Mouse (Mus musculus) megakaryocyte, embryonic 14.5 days (primary cell): ENCODE results near the gene Ltv1. TPM values are rescaled to one million over a fixed set of nuclear protein-coding genes. Genes with fewer than 3 reads are reported as not detected.
"Not testable (repeated sequence)": the region's sequence is repeated elsewhere in the genome, so short reads cannot be mapped to it uniquely, and the experiment has no call there.

Experiments
- H3K27me3 ChIP-seq: replicated peaks from 2 replicates; pipeline ENCODE3; 2012; ENCODE audit warnings: inconsistent platforms
- H3K36me3 ChIP-seq: replicated peaks from 2 replicates; pipeline ENCODE3; 2012; ENCODE audit warnings: low read length, inconsistent platforms, mixed read lengths
- H3K4me1 ChIP-seq: 2 replicates; pipeline ENCODE4 v1.6.1; 2012; ENCODE audit warnings: inconsistent platforms
- H3K4me3 ChIP-seq: replicated peaks from 2 replicates; pipeline ENCODE3; 2012; ENCODE audit warnings: moderate library complexity, mild to moderate bottlenecking, inconsistent platforms
- H3K9me3 ChIP-seq: 2 replicates; pipeline ENCODE4 v1.6.1; 2012; ENCODE audit warnings: inconsistent platforms
- FLI1 ChIP-seq: IDR thresholded peaks from 2 replicates; pipeline ENCODE4 v1.6.1; 2012; ENCODE audit warnings: low read length, inconsistent platforms, mixed read lengths
- GATA1 ChIP-seq: IDR thresholded peaks from 3 replicates; pipeline ENCODE4 v1.6.1; 2012; ENCODE audit warnings: mixed read lengths, low read length, inconsistent platforms, borderline replicate concordance
- polyA plus RNA-seq: library from polyadenylated mRNA; stranded (reverse); fragments of >175 nt; gene quantifications from 2 replicates; pipeline ENCODE4 v1.2.3, GENCODE M21; 2012; ENCODE audit warnings: low replicate concordance; ENCODE audit not compliant: insufficient read depth

The Ltv1 gene
- polyA plus RNA-seq, 1 experiment: 18.6 TPM

DNA sequence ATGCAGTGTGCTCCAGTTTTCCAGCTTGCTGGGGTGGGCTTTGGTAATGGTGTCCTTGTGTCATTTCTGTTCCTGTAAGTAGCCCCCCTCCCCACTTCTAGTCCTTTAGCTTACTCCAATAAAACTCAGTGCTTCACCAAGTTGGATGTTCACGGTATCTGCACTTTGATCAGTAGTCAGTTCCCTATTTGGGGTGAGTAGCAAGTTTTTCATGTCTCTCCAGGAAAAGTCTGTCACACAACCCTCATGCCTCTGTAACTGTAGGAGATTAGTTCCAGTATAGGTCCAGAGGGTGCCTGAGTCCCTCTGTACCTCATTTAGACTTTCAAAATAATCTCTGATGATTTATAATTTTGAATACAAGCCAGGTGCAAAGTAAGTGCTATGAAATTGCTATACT lies 6.3 kb upstream of the Ltv1 start:
- no peak for TF ChIP-seq GATA1
- no peak for TF ChIP-seq FLI1
- no peaks in the 10 kb centered on the region for H3K27me3 ChIP-seq

DNA sequence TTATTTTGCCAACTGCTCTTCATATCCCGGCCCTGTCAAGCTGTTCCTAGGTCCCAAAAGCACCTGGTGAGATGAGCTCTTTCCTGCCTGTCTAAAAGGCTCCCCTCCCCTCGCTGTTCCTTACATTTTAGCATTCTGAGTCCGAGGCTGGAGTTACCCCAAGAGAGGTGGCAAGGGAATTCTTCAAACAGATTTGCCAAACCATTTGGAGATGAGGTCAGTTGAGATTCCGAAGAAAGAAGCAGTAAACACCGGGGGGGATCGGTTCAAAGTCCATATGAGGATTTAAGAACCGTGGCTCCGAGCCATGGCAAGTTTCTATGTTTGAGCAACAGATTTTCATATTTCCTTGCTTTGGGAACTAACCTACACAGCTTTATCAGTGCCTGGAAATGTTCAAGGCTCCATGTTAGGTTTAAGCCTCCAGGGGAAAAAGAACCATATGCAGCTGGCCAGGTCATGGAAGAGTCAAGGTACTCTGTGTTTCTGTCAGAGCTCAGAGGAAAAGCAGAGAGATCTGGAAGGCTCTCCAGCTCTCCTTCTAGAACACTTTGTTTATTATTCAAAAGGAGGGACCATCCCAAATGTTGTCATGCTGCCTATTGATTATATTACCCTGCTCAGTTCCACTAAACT lies 4.0 kb upstream of the Ltv1 start:
- Histone ChIP-seq H3K4me3 (no peak overlapping the region), H3K36me3 (peaks cover 4% of the 10 kb centered on the region), H3K9me3 (peaks cover 6% of the 10 kb centered on the region), H3K4me1 (peaks cover 16% of the 10 kb centered on the region), H3K27me3 (no peaks in the 10 kb centered on the region)
- TF ChIP-seq FLI1: no peak
- no peak for TF ChIP-seq GATA1

More for the DNA sequence above, 6.3 kb upstream of the Ltv1 start:
- no peak overlapping the region for H3K4me3 ChIP-seq
- peaks cover 16% of the 10 kb centered on the region for H3K9me3 ChIP-seq
- H3K36me3 ChIP-seq: peaks cover 8% of the 10 kb centered on the region
- peaks cover 12% of the 10 kb centered on the region for H3K4me1 ChIP-seq

DNA sequence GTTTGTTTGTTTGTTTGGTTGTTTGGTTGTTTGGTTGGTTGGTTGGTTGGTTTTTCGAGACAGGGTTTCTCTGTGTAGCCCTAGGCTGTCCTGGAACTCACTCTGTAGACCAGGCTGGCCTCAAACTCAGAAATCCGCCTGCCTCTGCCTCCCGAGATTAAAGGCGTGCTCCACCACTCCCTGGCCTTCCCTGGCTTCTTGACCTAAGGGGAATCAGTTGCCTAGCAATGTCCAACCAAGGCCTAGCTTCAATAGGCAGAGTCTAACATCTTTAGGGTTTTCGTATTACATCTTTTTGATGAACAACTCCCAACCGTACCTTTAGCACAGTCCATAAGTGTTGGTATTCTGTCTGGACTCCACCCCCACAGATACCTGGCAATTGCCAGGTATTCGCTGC lies 528 bp upstream of the Ltv1 start:
- peak overlapping the region; percentile 95 for H3K4me3 ChIP-seq
- H3K9me3 ChIP-seq, H3K27me3 ChIP-seq: not testable (repeated sequence)
- peaks cover 22% of the 10 kb centered on the region for H3K36me3 ChIP-seq
- H3K4me1 ChIP-seq: peaks cover 13% of the 10 kb centered on the region

DNA sequence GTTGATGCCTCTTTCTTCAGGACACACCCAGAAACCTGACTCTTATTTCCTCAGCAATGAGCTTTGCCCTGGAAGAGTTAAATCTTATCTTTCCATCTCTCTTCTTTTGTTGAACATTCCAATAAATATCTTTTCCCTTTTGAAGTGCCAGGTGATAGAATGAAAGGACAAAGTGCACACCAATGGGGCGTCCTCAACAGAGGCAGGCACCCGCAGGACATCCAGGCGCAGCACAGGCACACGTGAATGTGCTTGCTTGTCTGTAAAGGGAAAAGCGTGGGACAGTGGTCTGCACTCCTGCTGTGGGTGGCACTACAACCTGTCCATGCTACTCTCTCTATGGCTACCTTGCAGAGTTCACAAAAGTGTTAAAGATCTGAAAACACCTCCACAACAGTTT lies 3.1 kb downstream of the Ltv1 start:
- Histone ChIP-seq H3K27me3 (no peaks in the 10 kb centered on the region), H3K4me3 (peak overlapping the region; percentile 53), H3K36me3 (peaks cover 57% of the 10 kb centered on the region), H3K4me1 (peaks cover 29% of the 10 kb centered on the region), H3K9me3 (no peaks in the 10 kb centered on the region)
- TF ChIP-seq FLI1 (no peak), GATA1 (no peak)

DNA sequence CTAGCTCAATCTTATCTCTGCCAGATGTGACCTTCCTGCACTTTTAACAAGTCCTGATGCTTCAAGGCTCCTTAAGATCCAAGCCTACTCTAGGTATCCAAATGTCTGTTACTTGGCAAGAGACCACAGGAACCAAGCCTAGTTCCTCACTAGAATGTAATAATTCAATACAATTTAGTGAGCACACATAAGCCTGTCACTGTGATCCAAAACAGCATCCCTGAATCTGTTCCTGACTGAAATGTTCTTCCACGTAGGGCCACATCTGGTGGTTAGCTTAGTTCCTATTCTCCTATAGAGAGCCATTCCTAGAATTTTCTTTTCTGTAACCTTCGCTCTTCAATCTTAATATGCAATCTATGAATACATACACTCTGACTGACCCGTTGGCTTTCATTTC lies 6.2 kb downstream of the Ltv1 start:
- Histone ChIP-seq H3K4me1 (peaks cover 32% of the 10 kb centered on the region), H3K9me3 (no peaks in the 10 kb centered on the region), H3K36me3 (peaks cover 88% of the 10 kb centered on the region), H3K27me3 (no peaks in the 10 kb centered on the region), H3K4me3 (no peak overlapping the region)
- no peak for TF ChIP-seq GATA1
- TF ChIP-seq FLI1: no peak

DNA sequence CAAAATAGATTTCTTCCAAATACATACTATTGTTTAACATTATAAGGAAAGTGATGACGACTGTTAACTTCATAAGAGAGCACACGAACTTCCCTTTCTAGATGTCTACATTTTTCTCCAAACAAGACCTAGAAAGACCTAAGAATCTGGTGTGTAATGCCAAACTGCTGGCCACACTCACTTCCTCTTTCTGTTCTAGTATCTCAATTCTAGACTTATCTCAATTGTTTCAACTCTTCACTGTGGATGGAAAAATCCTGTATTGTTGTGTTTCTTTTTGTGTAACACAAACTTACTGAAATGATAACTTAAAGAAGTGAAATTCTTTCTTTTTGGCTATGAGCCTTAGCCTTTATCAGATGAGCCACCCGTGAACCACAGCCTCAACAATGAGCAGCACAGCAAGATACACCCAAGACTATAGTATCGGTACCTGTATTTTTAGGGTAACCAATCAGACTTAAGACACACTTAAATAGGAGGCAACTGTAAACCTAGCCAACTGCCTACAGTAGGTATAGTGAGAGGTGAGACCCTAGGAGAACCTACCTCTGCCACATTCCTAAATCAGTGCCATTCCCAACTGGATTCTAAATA lies 8.7 kb downstream of the Ltv1 start:
- no peak overlapping the region for H3K4me3 ChIP-seq

DNA sequence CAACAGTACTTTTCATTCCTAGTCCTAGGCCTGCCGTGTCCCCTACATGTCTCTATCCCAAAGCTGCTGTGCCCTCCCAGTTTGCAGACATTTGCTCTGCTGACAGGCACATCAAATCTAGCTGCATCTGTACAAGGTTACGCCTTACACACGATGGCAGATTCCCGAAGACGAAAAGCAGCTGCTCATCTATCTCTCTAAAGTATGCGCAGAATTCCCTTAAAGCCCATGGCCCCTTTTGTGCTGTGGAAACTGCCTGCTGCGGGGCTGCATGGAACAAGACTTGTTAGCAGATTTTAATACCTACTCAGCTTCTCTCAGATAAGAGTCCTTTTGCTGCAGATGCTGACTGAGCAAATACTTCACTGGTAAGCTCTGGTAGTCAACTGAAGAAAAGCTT lies 12.8 kb downstream of the Ltv1 start:
- Histone ChIP-seq H3K4me3 (no peak overlapping the region), H3K27me3 (no peaks in the 10 kb centered on the region), H3K9me3 (no peaks in the 10 kb centered on the region), H3K4me1 (peaks cover 13% of the 10 kb centered on the region), H3K36me3 (peaks cover 97% of the 10 kb centered on the region)
- TF ChIP-seq FLI1 (no peak), GATA1 (no peak)

More for the DNA sequence above, 8.7 kb downstream of the Ltv1 start:
- Histone ChIP-seq H3K4me1 (peaks cover 25% of the 10 kb centered on the region), H3K36me3 (peaks cover 91% of the 10 kb centered on the region), H3K27me3 (no peaks in the 10 kb centered on the region), H3K9me3 (no peaks in the 10 kb centered on the region)
- no peak for TF ChIP-seq GATA1
- TF ChIP-seq FLI1: no peak

DNA sequence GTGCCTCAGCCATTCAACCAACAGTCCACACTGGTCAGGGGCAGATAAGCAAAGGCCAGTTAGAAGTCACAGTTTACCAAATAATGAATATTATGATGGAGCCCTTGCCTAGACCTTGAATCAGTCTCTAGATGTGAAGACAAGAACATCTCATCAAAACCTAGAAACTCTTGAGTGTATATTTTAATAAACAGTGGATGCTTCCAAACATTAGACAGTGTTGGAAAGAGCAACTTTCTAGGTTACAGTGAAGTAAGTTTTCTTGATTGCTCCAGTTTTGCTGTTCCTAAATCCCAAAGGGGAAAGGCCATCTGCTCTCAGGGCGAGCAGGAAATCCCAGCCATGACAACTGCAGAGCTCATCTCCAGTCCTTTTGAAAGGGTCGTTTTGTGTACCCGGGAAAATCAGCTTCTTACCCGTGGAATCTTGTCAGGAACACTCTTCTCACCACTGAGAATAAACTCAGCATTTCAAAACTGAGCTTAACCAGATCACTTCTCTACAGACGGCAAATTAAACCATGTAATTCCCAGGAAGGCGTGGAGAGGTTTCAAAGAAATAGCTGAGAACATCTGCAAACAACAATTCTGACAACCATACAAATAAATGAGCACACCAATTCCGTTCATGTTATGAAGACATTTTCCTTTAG lies 14.9 kb downstream of the Ltv1 start, which contains the start of gene Zc2hc1b:
TSS of gene Zc2hc1b (minus strand) at position 51 of the 652 bp plus-strand sequence.
- Histone ChIP-seq H3K27me3 (no peaks in the 10 kb centered on the region), H3K4me3 (no peak within 1 kb of the TSS), H3K9me3 (no peaks in the 10 kb centered on the region), H3K36me3 (peaks cover 77% of the 10 kb centered on the region), H3K4me1 (no peaks in the 10 kb centered on the region)
- TF ChIP-seq FLI1: no peak
- TF ChIP-seq GATA1: no peak

DNA sequence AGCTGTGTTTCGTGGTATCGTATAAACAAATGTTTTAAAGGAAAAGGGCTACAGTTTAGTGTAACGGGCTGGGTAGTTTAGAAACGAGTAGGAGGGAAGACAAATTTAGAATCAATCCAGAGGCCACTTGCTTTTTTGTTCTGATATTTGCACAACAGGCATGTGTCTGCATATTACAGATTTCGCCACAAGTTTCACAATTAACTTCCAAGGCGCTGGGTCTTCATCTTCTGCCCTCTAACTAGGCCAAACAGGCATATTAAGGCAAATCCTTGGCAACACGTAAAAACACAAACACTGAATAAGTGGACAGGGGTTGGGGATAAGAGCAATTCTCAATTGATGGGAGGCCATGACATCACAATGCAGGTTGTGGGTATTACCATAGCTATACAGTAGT lies 17.1 kb downstream of the Ltv1 start:
- no peak for TF ChIP-seq GATA1
- TF ChIP-seq FLI1: no peak
- Histone ChIP-seq H3K4me3 (no peak overlapping the region), H3K27me3 (no peaks in the 10 kb centered on the region), H3K36me3 (peaks cover 55% of the 10 kb centered on the region), H3K9me3 (no peaks in the 10 kb centered on the region), H3K4me1 (peaks cover 13% of the 10 kb centered on the region)

DNA sequence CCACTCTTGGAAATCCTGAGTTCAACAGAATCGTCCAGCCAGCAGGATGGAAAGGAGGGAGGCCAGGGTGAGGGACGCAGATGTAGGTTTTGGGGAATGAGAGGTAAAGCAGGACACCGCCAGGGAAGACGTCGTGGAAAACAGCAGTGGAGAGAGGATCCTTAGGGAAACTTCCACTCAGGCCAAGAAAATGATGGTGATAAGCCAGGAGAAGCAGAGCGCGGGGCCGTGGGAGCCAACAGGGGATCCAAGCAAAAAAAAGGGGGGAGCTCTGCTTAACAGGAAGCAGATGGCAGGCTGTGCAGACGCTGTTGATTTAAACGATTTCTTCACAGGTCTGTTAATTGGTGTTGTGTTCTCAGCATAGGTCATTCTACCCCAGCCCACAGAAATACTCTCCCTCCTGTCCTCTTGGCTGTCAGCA lies 20.2 kb downstream of the Ltv1 start:
- H3K4me3 ChIP-seq: no peak overlapping the region
- peaks cover 22% of the 10 kb centered on the region for H3K4me1 ChIP-seq
- H3K36me3 ChIP-seq: peaks cover 24% of the 10 kb centered on the region
- no peaks in the 10 kb centered on the region for H3K27me3 ChIP-seq
- no peaks in the 10 kb centered on the region for H3K9me3 ChIP-seq
- TF ChIP-seq GATA1 (no peak), FLI1 (no peak)
